Mouse (Mus musculus) embryonic facial prominence, embryonic 11.5 days (tissue): Measurements from ENCODE around the gene Plcb3. TPM values are rescaled to one million over a fixed set of nuclear protein-coding genes. Genes with fewer than 3 reads are reported as not detected.

Experiments used
- ATAC-seq: fragments of 200-750 bp; cut with Nextera tagmentation; replicated peaks from 2 replicates; pipeline ENCODE4 v1.8.0; 2017; ENCODE audit warnings: low read depth; ENCODE audit not compliant: insufficient number of reproducible peaks, low FRiP score, low TSS enrichment
- DNase-seq: peaks from one replicate; pipeline ENCODE4 v3.0.0-alpha.2; 2015; ENCODE audit warnings: low spot score
- H3K27ac ChIP-seq: fragments of 300-500 bp; sonication (generic); replicated peaks from 2 replicates; pipeline ENCODE4 v1.5.1; 2014; ENCODE audit warnings: mild to moderate bottlenecking, low read depth, low read length, control low read depth
- H3K27me3 ChIP-seq: fragments of 300-500 bp; sonication (generic); 2 replicates; pipeline ENCODE4 v1.6.1; 2014; ENCODE audit warnings: mild to moderate bottlenecking, low read length, moderate library complexity, mixed read lengths; ENCODE audit not compliant: control insufficient read depth, insufficient read depth
- H3K36me3 ChIP-seq: fragments of 300-500 bp; sonication (generic); replicated peaks from 2 replicates; pipeline ENCODE4 v1.6.1; 2014; ENCODE audit warnings: low read depth, mild to moderate bottlenecking, low read length, moderate library complexity, mixed read lengths; ENCODE audit not compliant: control insufficient read depth, insufficient read depth
- H3K4me1 ChIP-seq: fragments of 300-500 bp; sonication (generic); 2 replicates; pipeline ENCODE4 v1.6.1; 2014; ENCODE audit warnings: low read length, mixed read lengths; ENCODE audit not compliant: control insufficient read depth, insufficient read depth
- H3K4me2 ChIP-seq: fragments of 300-500 bp; sonication (generic); 2 replicates; pipeline ENCODE4 v1.6.1; 2014; ENCODE audit warnings: low read depth, mild to moderate bottlenecking, control low read depth, low read length, moderate library complexity
- H3K4me3 ChIP-seq: fragments of 300-500 bp; sonication (generic); 2 replicates; pipeline ENCODE4 v1.5.1; 2014; ENCODE audit warnings: low read depth, low read length, control low read depth
- H3K9ac ChIP-seq: fragments of 300-500 bp; sonication (generic); replicated peaks from 2 replicates; pipeline ENCODE4 v1.6.1; 2014; ENCODE audit warnings: mild to moderate bottlenecking, control low read depth, low read length
- H3K9me3 ChIP-seq: fragments of 300-500 bp; sonication (generic); replicated peaks from 2 replicates; pipeline ENCODE4 v1.6.1; 2016; ENCODE audit warnings: mild to moderate bottlenecking, low read length, inconsistent platforms, mixed read lengths; ENCODE audit not compliant: control insufficient read depth
- WGBS: fragments of 180-500 bp; shearing (Covaris S2); extraction: QIAGEN DNeasy Blood & Tissue Kit; methylation state at CpG from one replicate; pipeline ENCODE4 v1.1.7; 2014; 5-methylcytosine and 5-hydroxymethylcytosine counted together
- polyA plus RNA-seq: library from polyadenylated mRNA; unstranded; fragments of >200 nt; fragmentation: Nextera tagmentation; extraction: Ambion mirVana; gene quantifications from 2 replicates; pipeline ENCODE4 v1.2.1, GENCODE M21; 2014

The Plcb3 gene
- polyA plus RNA-seq, 1 experiment from 2014 or later = 22.6 TPM

- H3K9me3 ChIP-seq = no peaks in the 10 kb centered on the region
- H3K27ac ChIP-seq = no peak overlapping the region
- 83% methylated on average over 4 of the region's 4 CpGs for WGBS
- DNase-seq (no peak), ATAC-seq (no peak)
- H3K4me3 ChIP-seq = no peak overlapping the region
- no peak overlapping the region for H3K9ac ChIP-seq
- H3K27me3 ChIP-seq = no peaks in the 10 kb centered on the region
- H3K36me3 ChIP-seq = no peaks in the 10 kb centered on the region
- H3K4me2 ChIP-seq = no peak overlapping the region
- no peaks in the 10 kb centered on the region for H3K4me1 ChIP-seq
Observed at GRCm38 (mm10) chr19:7012426-7012825, 36.2 kb upstream of the Plcb3 start.

GRCm38 (mm10) chr19:7006892-7007593 lies 30.8 kb upstream of the Plcb3 start:
- WGBS = 83% methylated on average over 9 of the region's 9 CpGs

DNA sequence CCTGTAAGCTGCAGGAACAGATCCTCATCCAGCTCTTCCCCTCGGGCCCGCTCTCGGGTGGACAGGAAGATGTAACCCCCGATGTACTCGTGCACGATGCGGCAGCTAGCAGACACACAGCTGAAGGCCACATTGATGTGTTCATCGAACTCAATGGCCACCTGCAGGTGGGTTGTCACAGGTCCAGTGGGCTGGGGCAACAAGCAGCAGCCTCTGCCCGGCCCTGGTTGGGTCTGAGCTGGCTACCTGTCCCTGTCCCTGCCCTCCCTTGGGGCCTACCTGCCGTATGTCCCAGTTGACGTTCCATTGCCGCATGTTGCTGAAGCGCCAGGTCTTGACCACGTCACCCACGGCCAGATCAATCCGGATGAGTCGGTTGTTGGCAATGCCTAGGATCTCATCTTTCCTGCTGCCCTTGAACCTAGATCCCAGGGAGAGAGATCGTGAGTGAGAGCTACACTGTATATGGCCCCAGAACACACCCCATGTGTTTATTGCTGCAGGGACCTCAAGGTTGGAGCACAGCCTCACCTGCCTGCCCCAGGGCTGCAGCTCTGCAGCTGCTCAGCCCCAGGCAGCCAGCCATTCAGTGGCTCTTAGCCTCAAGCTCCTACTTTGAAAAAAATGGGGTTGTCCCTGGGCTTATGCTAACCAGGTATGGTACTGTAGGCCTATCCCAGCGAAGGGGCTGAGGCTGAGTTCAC lies 23.2 kb upstream of the Plcb3 start:
- Histone ChIP-seq H3K9ac (no peak overlapping the region), H3K4me2 (no peak overlapping the region), H3K27me3 (no peaks in the 10 kb centered on the region), H3K9me3 (no peaks in the 10 kb centered on the region), H3K4me1 (peaks cover 8% of the 10 kb centered on the region; the same call in 1 of the 2 replicates), H3K4me3 (no peak overlapping the region), H3K36me3 (peaks cover 3% of the 10 kb centered on the region), H3K27ac (no peak overlapping the region)
- DNase-seq (no peak), ATAC-seq (no peak)
- WGBS = 96% methylated on average over 19 of the region's 19 CpGs

More at GRCm38 (mm10) chr19:7006892-7007593, 30.8 kb upstream of the Plcb3 start:
- H3K4me3 ChIP-seq = no peak overlapping the region
- no peaks in the 10 kb centered on the region for H3K4me1 ChIP-seq
- DNase-seq = no peak
- H3K4me2 ChIP-seq = no peak overlapping the region
- no peak overlapping the region for H3K27ac ChIP-seq
- H3K27me3 ChIP-seq = no peaks in the 10 kb centered on the region
- H3K9ac ChIP-seq = no peak overlapping the region
- H3K9me3 ChIP-seq = no peaks in the 10 kb centered on the region
- H3K36me3 ChIP-seq = no peaks in the 10 kb centered on the region
- ATAC-seq = no peak

DNA sequence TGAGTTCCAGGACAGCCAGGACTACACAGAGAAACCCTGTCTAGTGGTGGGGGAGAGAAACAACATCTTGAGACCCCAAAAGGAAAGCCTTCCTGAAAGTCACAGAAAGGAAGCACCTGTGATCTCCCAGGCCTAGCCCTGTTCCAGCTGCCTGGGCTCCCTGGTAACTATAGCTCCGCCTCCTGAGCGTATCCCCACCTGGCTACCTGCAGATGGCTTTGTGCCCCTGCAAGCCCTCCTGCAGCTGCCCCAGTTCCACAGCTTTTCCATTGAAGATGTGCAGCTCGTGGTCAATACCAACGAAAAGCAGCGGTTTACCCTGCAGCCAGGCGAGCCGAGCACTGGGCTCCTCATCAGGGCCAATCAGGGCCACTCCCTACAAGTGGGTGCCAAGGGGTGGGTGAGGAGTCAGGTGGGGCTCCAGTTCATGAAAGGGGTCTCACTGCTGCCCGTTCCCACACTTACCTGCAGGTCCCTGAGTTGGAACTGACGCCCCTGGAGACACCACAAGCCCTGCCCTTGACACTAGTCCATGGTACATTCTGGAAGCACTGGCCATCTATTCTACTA lies 21.5 kb upstream of the Plcb3 start:
- Histone ChIP-seq H3K4me1 (peaks cover 12% of the 10 kb centered on the region), H3K27me3 (no peaks in the 10 kb centered on the region), H3K4me2 (no peak overlapping the region), H3K9me3 (no peaks in the 10 kb centered on the region), H3K36me3 (peaks cover 3% of the 10 kb centered on the region), H3K27ac (no peak overlapping the region), H3K4me3 (no peak overlapping the region), H3K9ac (no peak overlapping the region)
- ATAC-seq = no peak
- WGBS = 84% methylated on average over 9 of the region's 9 CpGs
- DNase-seq = no peak

GRCm38 (mm10) chr19:6996006-6996405 lies 19.7 kb upstream of the Plcb3 start, which contains the start of the genes Nudt22 and Trpt1:
TSS of gene Nudt22 (minus strand) at chr19:6996117.
TSS of gene Trpt1 (plus strand) at chr19:6996131.
- Histone ChIP-seq H3K9ac (peak within 1 kb of the TSS; percentile 66), H3K27ac (no peak within 1 kb of the TSS; the same call in 1 of the 2 replicates), H3K36me3 (peaks cover 3% of the 10 kb centered on the region), H3K27me3 (no peaks in the 10 kb centered on the region), H3K4me3 (peak within 1 kb of the TSS; percentile 51), H3K4me1 (peaks cover 12% of the 10 kb centered on the region), H3K9me3 (no peaks in the 10 kb centered on the region), H3K4me2 (peak within 1 kb of the TSS; percentile 87)
- under 1% methylated on average over 24 of the region's 24 CpGs for WGBS
- peak; percentile 95 for DNase-seq
- ATAC-seq = peak; percentile 88

- ATAC-seq = peak; percentile 12; the same call in 1 of the 2 replicates
- Histone ChIP-seq H3K9me3 (no peaks in the 10 kb centered on the region), H3K27ac (no peak overlapping the region), H3K4me3 (peak overlapping the region; percentile 51), H3K4me2 (peak overlapping the region; percentile 87), H3K36me3 (peaks cover 3% of the 10 kb centered on the region), H3K27me3 (no peaks in the 10 kb centered on the region), H3K9ac (peak overlapping the region; percentile 50), H3K4me1 (peaks cover 12% of the 10 kb centered on the region)
- WGBS = 51% methylated on average over 20 of the region's 21 CpGs
- no peak for DNase-seq
Observed at GRCm38 (mm10) chr19:6995255-6995991, 19.2 kb upstream of the Plcb3 start.

- Histone ChIP-seq H3K36me3 (peaks cover 3% of the 10 kb centered on the region), H3K9me3 (no peaks in the 10 kb centered on the region), H3K4me2 (no peak overlapping the region), H3K27me3 (no peaks in the 10 kb centered on the region), H3K27ac (no peak overlapping the region), H3K9ac (peak overlapping the region; percentile 13), H3K4me1 (peaks cover 12% of the 10 kb centered on the region), H3K4me3 (no peak overlapping the region)
- DNase-seq = no peak
- no peak for ATAC-seq
- 86% methylated on average over 8 of the region's 8 CpGs for WGBS
Observed at GRCm38 (mm10) chr19:6994489-6994888, 18.2 kb upstream of the Plcb3 start.
